Mouse (Mus musculus): ENCODE results near the gene Tprg. TPM values are rescaled to one million over a fixed set of nuclear protein-coding genes. Genes with fewer than 3 reads are reported as not detected.

Tprg gene
- total and polyA plus RNA-seq, 2 experiments from 2014 or later = 0.16 TPM; not detected in 1

DNA sequence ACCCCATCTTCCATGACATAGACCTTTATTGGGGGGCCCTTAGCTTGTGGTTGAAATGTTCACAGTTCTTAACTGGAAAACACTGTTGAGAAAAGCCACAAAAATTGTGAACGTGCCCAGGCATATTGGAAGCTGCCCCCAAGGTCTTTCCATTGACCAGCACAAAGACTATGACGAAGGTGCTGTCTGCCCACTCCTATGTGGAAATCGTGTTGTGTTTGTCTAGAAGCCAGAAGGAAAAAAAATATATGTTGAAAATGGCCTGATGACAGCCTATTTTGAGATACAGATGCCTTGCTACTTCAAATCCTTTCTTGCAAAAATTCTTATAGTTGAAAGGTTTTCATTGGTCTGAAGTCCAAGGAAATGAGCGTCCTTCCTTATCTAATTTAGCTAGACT is 91.1 kb downstream of the Tprg start:
- ATAC-seq (ENCODE audit: low FRiP score) = no peak
- no peaks in the 10 kb centered on the region for H3K36me3 ChIP-seq (ENCODE audit: insufficient read depth, low read length)
- H3K27me3 ChIP-seq (ENCODE audit: insufficient read depth, low read length) = 0 out of 2 replicates have a peak, but pooled peaks cover 3% of the 10 kb centered on the region
- H3K4me1 ChIP-seq (ENCODE audit: insufficient read depth, low read length) = no peaks in the 10 kb centered on the region
- no peak for TF ChIP-seq CTCF (IDR thresholded peaks at IDR 0.05)
- H3K27ac ChIP-seq (ENCODE audit: low read depth, low read length) = no peak overlapping the region
- DNase-seq (ENCODE audit: low spot score) = no peak
- H3K9me3 ChIP-seq (ENCODE audit: low read length) = no peaks in the 10 kb centered on the region
- 94% methylated on average over 4 of the region's 4 CpGs for WGBS
- H3K4me3 ChIP-seq (ENCODE audit: low read depth, low read length) = no peak overlapping the region
- H3K9ac ChIP-seq (replicated peaks; ENCODE audit: low read length, poor library complexity, severe bottlenecking) = no peak overlapping the region
- no peak overlapping the region for H3K4me2 ChIP-seq (ENCODE audit: low read depth, low read length, poor library complexity, severe bottlenecking)

- DNase-seq (ENCODE audit: low spot score) (no peak), ATAC-seq (ENCODE audit: low FRiP score) (no peak)
- Histone ChIP-seq H3K9me3 (ENCODE audit: low read length) (no peaks in the 10 kb centered on the region), H3K4me1 (ENCODE audit: insufficient read depth, low read length) (no peaks in the 10 kb centered on the region), H3K4me3 (ENCODE audit: low read depth, low read length) (no peak overlapping the region), H3K27ac (ENCODE audit: low read depth, low read length) (no peak overlapping the region), H3K4me2 (ENCODE audit: low read depth, low read length, poor library complexity, severe bottlenecking) (no peak overlapping the region), H3K27me3 (ENCODE audit: insufficient read depth, low read length) (0 out of 2 replicates have a peak, but pooled peaks cover 3% of the 10 kb centered on the region), H3K36me3 (ENCODE audit: insufficient read depth, low read length) (no peaks in the 10 kb centered on the region), H3K9ac (replicated peaks; ENCODE audit: low read length, poor library complexity, severe bottlenecking) (no peak overlapping the region)
- TF ChIP-seq CTCF (IDR thresholded peaks at IDR 0.05) = no peak
- WGBS = 86% methylated on average over 6 of the region's 6 CpGs
These were observed 99.0 kb downstream of the Tprg start for GRCm38 (mm10) chr16:25385498-25386192.

DNA sequence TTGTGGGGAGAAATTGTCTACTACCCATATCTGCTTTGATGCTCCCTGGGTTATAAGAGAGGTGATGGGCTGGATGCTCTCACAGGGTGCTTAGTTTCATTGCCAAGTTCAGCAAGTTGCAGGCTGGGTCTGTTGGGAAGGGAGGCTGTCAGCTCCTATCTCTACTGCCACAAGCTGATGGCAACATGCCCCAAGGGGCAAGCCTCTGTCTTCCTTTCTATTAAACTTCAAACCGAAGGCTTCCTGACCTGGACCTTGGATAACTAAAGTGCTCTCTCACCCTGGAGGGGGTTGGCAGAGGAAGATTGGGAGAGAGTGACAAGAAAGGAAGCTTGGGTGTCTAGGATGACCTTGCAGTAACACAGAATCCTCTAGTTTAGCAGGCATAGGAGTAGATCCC is 108.1 kb downstream of the Tprg start:
- Histone ChIP-seq H3K4me1 (ENCODE audit: insufficient read depth, low read length) (no peaks in the 10 kb centered on the region), H3K27me3 (ENCODE audit: insufficient read depth, low read length) (no peaks in the 10 kb centered on the region), H3K4me2 (ENCODE audit: low read depth, low read length, poor library complexity, severe bottlenecking) (no peak overlapping the region), H3K27ac (ENCODE audit: low read depth, low read length) (no peak overlapping the region), H3K9me3 (ENCODE audit: low read length) (no peaks in the 10 kb centered on the region), H3K4me3 (ENCODE audit: low read depth, low read length) (no peak overlapping the region), H3K9ac (replicated peaks; ENCODE audit: low read length, poor library complexity, severe bottlenecking) (no peak overlapping the region), H3K36me3 (ENCODE audit: insufficient read depth, low read length) (no peaks in the 10 kb centered on the region)
- no peak for TF ChIP-seq CTCF (IDR thresholded peaks at IDR 0.05)
- ATAC-seq (ENCODE audit: low FRiP score) (no peak), DNase-seq (ENCODE audit: low spot score) (no peak)
- WGBS = 81% methylated on average over 1 of the region's 1 CpGs

- TF ChIP-seq CTCF (IDR thresholded peaks at IDR 0.05) = no peak
- Histone ChIP-seq H3K4me2 (ENCODE audit: low read depth, low read length, poor library complexity, severe bottlenecking) (no peak overlapping the region), H3K36me3 (ENCODE audit: insufficient read depth, low read length) (no peaks in the 10 kb centered on the region), H3K9me3 (ENCODE audit: low read length) (no peaks in the 10 kb centered on the region), H3K27me3 (ENCODE audit: insufficient read depth, low read length) (no peaks in the 10 kb centered on the region), H3K9ac (replicated peaks; ENCODE audit: low read length, poor library complexity, severe bottlenecking) (no peak overlapping the region), H3K4me1 (ENCODE audit: insufficient read depth, low read length) (peaks cover 3% of the 10 kb centered on the region; the same call in 1 of the 2 replicates), H3K27ac (ENCODE audit: low read depth, low read length) (no peak overlapping the region), H3K4me3 (ENCODE audit: low read depth, low read length) (no peak overlapping the region)
- ATAC-seq (ENCODE audit: low FRiP score) = no peak
- 43% methylated on average over 6 of the region's 6 CpGs for WGBS
- peak; percentile 82 for DNase-seq (ENCODE audit: low spot score)
These were observed 117.5 kb downstream of the Tprg start for GRCm38 (mm10) chr16:25404156-25404555.

- Histone ChIP-seq H3K36me3 (ENCODE audit: insufficient read depth, low read length) (no peaks in the 10 kb centered on the region), H3K27ac (ENCODE audit: low read depth, low read length) (peak overlapping the region; percentile 7; the same call in 1 of the 2 replicates), H3K9ac (replicated peaks; ENCODE audit: low read length, poor library complexity, severe bottlenecking) (no peak overlapping the region), H3K4me3 (ENCODE audit: low read depth, low read length) (no peak overlapping the region), H3K4me1 (ENCODE audit: insufficient read depth, low read length) (peaks cover 3% of the 10 kb centered on the region; the same call in 1 of the 2 replicates), H3K27me3 (ENCODE audit: insufficient read depth, low read length) (no peaks in the 10 kb centered on the region), H3K4me2 (ENCODE audit: low read depth, low read length, poor library complexity, severe bottlenecking) (no peak overlapping the region), H3K9me3 (ENCODE audit: low read length) (no peaks in the 10 kb centered on the region)
- DNase-seq (ENCODE audit: low spot score) (peak; percentile 59), ATAC-seq (ENCODE audit: low FRiP score) (peak; percentile 52)
- WGBS = 15% methylated on average over 8 of the region's 8 CpGs
- no peak for TF ChIP-seq CTCF (IDR thresholded peaks at IDR 0.05)
These were observed 120.7 kb downstream of the Tprg start for GRCm38 (mm10) chr16:25407204-25407886.

DNA sequence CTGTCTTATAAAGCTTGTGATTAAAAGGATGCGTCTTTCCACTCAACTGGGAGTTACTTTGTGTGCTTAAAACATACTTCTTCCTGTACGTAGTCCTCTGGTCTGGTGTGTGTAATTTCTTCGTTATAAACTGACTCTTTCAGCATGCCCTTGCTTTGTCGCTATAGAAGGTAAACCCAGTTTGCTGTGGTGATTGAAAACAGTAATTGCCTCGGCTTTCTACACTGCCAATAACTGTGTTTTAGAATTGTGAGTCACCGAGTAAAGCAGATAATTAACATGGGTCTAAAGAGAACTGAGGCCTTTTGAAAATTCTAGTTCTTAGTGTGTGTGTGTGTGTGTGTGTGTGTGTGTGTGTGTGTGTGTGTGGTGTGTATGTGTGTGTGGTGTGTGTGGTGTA is 121.4 kb downstream of the Tprg start:
- no peak for DNase-seq (ENCODE audit: low spot score)
- peaks cover 3% of the 10 kb centered on the region; the same call in 1 of the 2 replicates for H3K4me1 ChIP-seq (ENCODE audit: insufficient read depth, low read length)
- no peak overlapping the region for H3K9ac ChIP-seq (replicated peaks; ENCODE audit: low read length, poor library complexity, severe bottlenecking)
- no peak for TF ChIP-seq CTCF (IDR thresholded peaks at IDR 0.05)
- no peaks in the 10 kb centered on the region for H3K36me3 ChIP-seq (ENCODE audit: insufficient read depth, low read length)
- no peak overlapping the region for H3K4me3 ChIP-seq (ENCODE audit: low read depth, low read length)
- no peaks in the 10 kb centered on the region for H3K9me3 ChIP-seq (ENCODE audit: low read length)
- no peaks in the 10 kb centered on the region for H3K27me3 ChIP-seq (ENCODE audit: insufficient read depth, low read length)
- WGBS = 74% methylated on average over 6 of the region's 6 CpGs
- no peak overlapping the region for H3K4me2 ChIP-seq (ENCODE audit: low read depth, low read length, poor library complexity, severe bottlenecking)
- ATAC-seq (ENCODE audit: low FRiP score) = no peak
- 0 out of 2 replicates have a peak overlapping the region, but pooled peaks have one; percentile 7 for H3K27ac ChIP-seq (ENCODE audit: low read depth, low read length)
